Mouse (Mus musculus) limb, embryonic 12.5 days (tissue): ENCODE measurements around the gene Gm5148. TPM values are rescaled to one million over a fixed set of nuclear protein-coding genes. Genes with fewer than 3 reads are reported as not detected.

Experiments
- ATAC-seq: fragments of 200-750 bp; cut with Nextera tagmentation; 2 replicates; pipeline ENCODE4 v1.8.0; 2017; ENCODE audit warnings: low read depth, moderate TSS enrichment; ENCODE audit not compliant: insufficient number of reproducible peaks, insufficient read depth, low FRiP score, low TSS enrichment
- H3K27ac ChIP-seq: fragments of 300-500 bp; sonication (generic); 2 replicates; pipeline ENCODE4 v1.5.1; 2016; ENCODE audit warnings: mild to moderate bottlenecking, moderate library complexity
- H3K27me3 ChIP-seq: fragments of 300-500 bp; sonication (generic); 2 replicates; pipeline ENCODE4 v1.6.1; 2016; ENCODE audit warnings: mild to moderate bottlenecking, moderate library complexity
- H3K36me3 ChIP-seq: fragments of 300-500 bp; sonication (generic); 2 replicates; pipeline ENCODE4 v1.6.1; 2016; ENCODE audit warnings: mild to moderate bottlenecking, moderate library complexity
- H3K4me1 ChIP-seq: fragments of 300-500 bp; sonication (generic); replicated peaks from 2 replicates; pipeline ENCODE4 v1.6.1; 2016
- H3K4me2 ChIP-seq: fragments of 300-500 bp; sonication (generic); 2 replicates; pipeline ENCODE4 v1.6.1; 2016; ENCODE audit warnings: mild to moderate bottlenecking, moderate library complexity
- H3K4me3 ChIP-seq: fragments of 300-500 bp; sonication (generic); replicated peaks from 2 replicates; pipeline ENCODE4 v1.5.1; 2016; ENCODE audit warnings: mild to moderate bottlenecking
- H3K9ac ChIP-seq: fragments of 300-500 bp; sonication (generic); replicated peaks from 2 replicates; pipeline ENCODE4 v1.6.1; 2016; ENCODE audit warnings: mild to moderate bottlenecking, moderate library complexity
- H3K9me3 ChIP-seq: fragments of 300-500 bp; sonication (generic); 2 replicates; pipeline ENCODE4 v1.6.1; 2016; ENCODE audit warnings: mild to moderate bottlenecking, moderate library complexity
- WGBS: fragments of 180-500 bp; shearing (Covaris S2); methylation state at CpG from one replicate; pipeline ENCODE4 v1.1.7; 2016; 5-methylcytosine and 5-hydroxymethylcytosine counted together
- polyA plus RNA-seq: library from polyadenylated mRNA; unstranded; fragments of >200 nt; fragmentation: Nextera tagmentation; extraction: Ambion mirVana; gene quantifications from 2 replicates; pipeline ENCODE4 v1.2.1, GENCODE M21; 2016

Gm5148 gene
- polyA plus RNA-seq, 1 experiment from 2014 or later, result 7.2 TPM

GRCm38 (mm10) chr3:37738171-37738950 is 14.1 kb upstream of the Gm5148 start:
- Histone ChIP-seq H3K27ac (no peak overlapping the region), H3K4me2 (no peak overlapping the region), H3K4me3 (no peak overlapping the region), H3K4me1 (peaks cover 26% of the 10 kb centered on the region), H3K36me3 (no peaks in the 10 kb centered on the region), H3K9ac (no peak overlapping the region), H3K9me3 (no peaks in the 10 kb centered on the region), H3K27me3 (no peaks in the 10 kb centered on the region)
- 78% methylated on average over 17 of the region's 17 CpGs for WGBS
- ATAC-seq, result no peak

DNA sequence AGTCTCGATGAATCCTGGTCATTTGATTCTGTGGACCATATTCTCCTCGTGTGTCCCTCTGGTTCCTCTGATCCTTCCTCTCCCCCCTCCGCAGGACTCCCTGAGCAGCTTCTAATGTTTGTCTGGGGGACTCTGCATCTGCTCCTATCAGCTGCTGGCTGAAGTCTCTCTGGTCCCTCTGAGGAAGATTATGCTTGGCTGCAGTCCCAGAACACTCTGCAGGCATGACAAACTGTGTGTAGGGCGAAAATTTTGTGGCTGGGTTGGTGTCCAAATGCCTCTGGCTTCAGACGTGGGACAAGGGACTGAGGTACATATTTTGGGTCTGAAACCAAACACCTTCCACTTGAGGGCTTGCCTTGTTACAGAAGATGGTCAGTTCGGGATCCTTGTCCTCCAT is 13.1 kb upstream of the Gm5148 start:
- Histone ChIP-seq H3K4me2 (no peak overlapping the region), H3K4me3 (no peak overlapping the region), H3K36me3 (no peaks in the 10 kb centered on the region), H3K4me1 (peaks cover 32% of the 10 kb centered on the region), H3K27ac (no peak overlapping the region), H3K27me3 (no peaks in the 10 kb centered on the region), H3K9me3 (no peaks in the 10 kb centered on the region), H3K9ac (no peak overlapping the region)
- no peak for ATAC-seq
- WGBS, result 58% methylated on average over 6 of the region's 6 CpGs

GRCm38 (mm10) chr3:37735166-37735565 is 10.9 kb upstream of the Gm5148 start:
- ATAC-seq, result no peak
- H3K4me3 ChIP-seq, result no peak overlapping the region
- H3K9me3 ChIP-seq, result no peaks in the 10 kb centered on the region
- peaks cover 42% of the 10 kb centered on the region for H3K4me1 ChIP-seq
- no peaks in the 10 kb centered on the region for H3K27me3 ChIP-seq
- 77% methylated on average over 6 of the region's 6 CpGs for WGBS
- H3K27ac ChIP-seq, result no peak overlapping the region
- no peaks in the 10 kb centered on the region for H3K36me3 ChIP-seq
- H3K4me2 ChIP-seq, result no peak overlapping the region
- H3K9ac ChIP-seq, result no peak overlapping the region

GRCm38 (mm10) chr3:37729142-37729541 is 4.9 kb upstream of the Gm5148 start:
- H3K9me3 ChIP-seq, result no peaks in the 10 kb centered on the region
- H3K4me3 ChIP-seq, result no peak overlapping the region
- H3K4me1 ChIP-seq, result peaks cover 50% of the 10 kb centered on the region
- H3K9ac ChIP-seq, result no peak overlapping the region
- peak overlapping the region; percentile 70 for H3K27ac ChIP-seq
- ATAC-seq, result no peak
- 40% methylated on average over 4 of the region's 4 CpGs for WGBS
- no peak overlapping the region for H3K4me2 ChIP-seq
- no peaks in the 10 kb centered on the region for H3K36me3 ChIP-seq
- no peaks in the 10 kb centered on the region for H3K27me3 ChIP-seq

GRCm38 (mm10) chr3:37728112-37729100 is 4.1 kb upstream of the Gm5148 start:
- H3K9ac ChIP-seq, result no peak overlapping the region
- H3K4me1 ChIP-seq, result peaks cover 48% of the 10 kb centered on the region
- 74% methylated on average over 9 of the region's 9 CpGs for WGBS
- H3K4me3 ChIP-seq, result no peak overlapping the region
- ATAC-seq, result no peak
- no peaks in the 10 kb centered on the region for H3K27me3 ChIP-seq
- H3K27ac ChIP-seq, result peak overlapping the region; percentile 70
- no peaks in the 10 kb centered on the region for H3K9me3 ChIP-seq
- no peak overlapping the region for H3K4me2 ChIP-seq
- no peaks in the 10 kb centered on the region for H3K36me3 ChIP-seq

- no peaks in the 10 kb centered on the region for H3K36me3 ChIP-seq
- no peak overlapping the region for H3K4me2 ChIP-seq
Measured at GRCm38 (mm10) chr3:37727392-37727791, 3.1 kb upstream of the Gm5148 start.

DNA sequence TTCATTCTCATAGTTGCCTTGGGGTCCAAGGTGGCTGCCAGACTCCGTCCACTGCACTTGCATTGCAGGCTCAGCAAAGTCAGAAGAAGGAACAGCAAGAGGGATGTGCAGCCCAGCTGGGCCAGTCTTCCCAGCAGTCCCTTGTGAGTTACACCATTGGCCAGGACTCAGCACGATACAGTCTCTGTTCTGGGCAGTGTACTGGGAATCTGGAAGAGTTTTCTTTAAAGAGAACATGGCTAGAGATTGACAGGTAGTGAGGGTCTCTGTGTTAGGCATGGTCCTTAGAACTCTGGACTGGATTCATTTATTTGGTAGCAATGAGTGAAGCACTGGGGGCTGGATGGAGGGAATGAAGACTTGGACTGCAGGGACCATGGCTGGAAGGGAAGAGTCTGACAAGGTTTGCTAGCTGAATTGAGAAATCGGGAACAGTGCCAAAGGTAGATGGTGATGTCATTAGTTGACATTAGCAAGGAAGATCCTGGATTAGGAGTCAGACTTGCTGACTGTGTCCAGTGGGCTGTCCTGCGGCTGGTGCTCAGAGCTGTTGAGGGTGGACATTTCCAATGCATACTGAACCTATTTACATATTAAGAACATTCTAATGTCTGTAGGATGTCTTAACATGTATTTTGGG is 2.3 kb upstream of the Gm5148 start:
- WGBS, result 78% methylated on average over 4 of the region's 4 CpGs
- Histone ChIP-seq H3K9ac (no peak overlapping the region), H3K36me3 (no peaks in the 10 kb centered on the region), H3K4me3 (no peak overlapping the region), H3K27me3 (no peaks in the 10 kb centered on the region), H3K4me2 (no peak overlapping the region), H3K9me3 (no peaks in the 10 kb centered on the region), H3K4me1 (peaks cover 49% of the 10 kb centered on the region), H3K27ac (no peak overlapping the region)
- no peak for ATAC-seq

More at GRCm38 (mm10) chr3:37727392-37727791, 3.1 kb upstream of the Gm5148 start:
- Histone ChIP-seq H3K27me3 (no peaks in the 10 kb centered on the region), H3K4me3 (no peak overlapping the region), H3K9me3 (no peaks in the 10 kb centered on the region), H3K4me1 (peaks cover 52% of the 10 kb centered on the region), H3K9ac (no peak overlapping the region), H3K27ac (no peak overlapping the region)
- 73% methylated on average over 5 of the region's 5 CpGs for WGBS
- no peak for ATAC-seq

GRCm38 (mm10) chr3:37724946-37725735 is 851 bp upstream of the Gm5148 start:
- H3K9me3 ChIP-seq, result no peaks in the 10 kb centered on the region
- no peaks in the 10 kb centered on the region for H3K36me3 ChIP-seq
- H3K27me3 ChIP-seq, result no peaks in the 10 kb centered on the region
- peak overlapping the region; percentile 79 for H3K4me2 ChIP-seq
- H3K27ac ChIP-seq, result no peak overlapping the region
- H3K4me1 ChIP-seq, result peaks cover 44% of the 10 kb centered on the region
- 61% methylated on average over 6 of the region's 6 CpGs for WGBS
- no peak for ATAC-seq
- no peak overlapping the region for H3K4me3 ChIP-seq
- H3K9ac ChIP-seq, result no peak overlapping the region

DNA sequence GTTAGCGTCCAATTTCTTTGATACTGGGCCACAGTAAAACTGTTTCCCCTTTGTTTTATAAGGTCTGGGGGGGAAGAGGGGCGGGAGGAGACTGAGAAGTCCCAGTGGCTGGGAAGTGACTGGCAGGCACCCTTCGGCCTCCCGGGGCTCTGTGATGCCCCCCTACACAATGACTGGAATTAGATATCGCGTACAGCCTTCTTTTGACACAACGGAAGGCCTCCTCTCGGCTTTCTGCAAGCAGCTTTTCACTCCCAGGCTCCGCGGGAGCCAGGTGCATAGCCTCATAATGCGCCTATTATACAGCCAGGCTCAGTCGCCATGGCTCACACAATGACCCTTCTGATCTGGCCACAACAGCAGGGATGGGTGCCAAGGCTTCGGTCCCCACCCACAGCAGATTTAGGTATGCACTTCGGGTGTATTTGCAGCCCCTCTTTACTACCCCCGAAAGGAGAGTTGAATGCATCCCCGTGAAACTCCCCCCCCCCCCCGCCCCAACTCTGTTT is 574 bp downstream of the Gm5148 start:
- ATAC-seq, result peak; percentile 24; the same call in 1 of the 2 replicates
- H3K27me3 ChIP-seq, result no peaks in the 10 kb centered on the region

DNA sequence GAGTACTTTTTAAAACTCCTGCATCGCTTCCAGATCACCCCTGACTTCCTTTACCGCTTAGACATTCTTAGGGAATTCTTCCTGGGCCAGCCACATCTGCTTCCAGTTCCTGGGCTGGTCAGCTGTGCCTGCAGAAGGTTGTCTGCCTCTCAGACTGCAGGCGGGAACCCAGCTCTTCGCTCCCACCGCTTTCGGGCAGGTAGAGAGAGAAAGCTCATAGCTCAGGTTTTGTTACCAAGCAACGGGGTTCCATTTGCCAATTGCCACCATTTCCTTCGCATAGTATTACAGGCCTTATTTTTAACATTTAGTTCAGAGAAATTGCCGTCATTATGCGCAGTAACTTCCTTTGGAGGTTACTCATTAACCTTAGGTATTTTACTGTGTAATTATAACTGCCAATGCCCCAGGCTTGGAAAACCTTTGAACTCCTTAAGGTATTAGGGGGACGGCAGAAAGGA is 1.2 kb downstream of the Gm5148 start:
- H3K27me3 ChIP-seq, result no peaks in the 10 kb centered on the region
- ATAC-seq, result peak; percentile 33; the same call in 1 of the 2 replicates
- peak overlapping the region; percentile 79 for H3K4me2 ChIP-seq
- peak overlapping the region; percentile 51 for H3K9ac ChIP-seq
- H3K27ac ChIP-seq, result peak overlapping the region; percentile 87
- no peaks in the 10 kb centered on the region for H3K36me3 ChIP-seq
- H3K4me3 ChIP-seq, result peak overlapping the region; percentile 46
- H3K9me3 ChIP-seq, result no peaks in the 10 kb centered on the region
- H3K4me1 ChIP-seq, result peaks cover 29% of the 10 kb centered on the region
- WGBS, result 1% methylated on average over 11 of the region's 11 CpGs

More for the DNA sequence above, 574 bp downstream of the Gm5148 start:
- H3K27ac ChIP-seq, result peak overlapping the region; percentile 87
- peak overlapping the region; percentile 46 for H3K4me3 ChIP-seq
- peaks cover 35% of the 10 kb centered on the region for H3K4me1 ChIP-seq
- peak overlapping the region; percentile 51 for H3K9ac ChIP-seq
- H3K4me2 ChIP-seq, result peak overlapping the region; percentile 79
- no peaks in the 10 kb centered on the region for H3K9me3 ChIP-seq
- 0% methylated on average over 17 of the region's 17 CpGs for WGBS
- no peaks in the 10 kb centered on the region for H3K36me3 ChIP-seq
